Mouse (Mus musculus): ENCODE data around the gene Nudt3.
"Not testable (repeated sequence)": the region's sequence is repeated elsewhere in the genome, so short reads cannot be mapped to it uniquely, and the experiment has no call there.

Nudt3 gene

DNA sequence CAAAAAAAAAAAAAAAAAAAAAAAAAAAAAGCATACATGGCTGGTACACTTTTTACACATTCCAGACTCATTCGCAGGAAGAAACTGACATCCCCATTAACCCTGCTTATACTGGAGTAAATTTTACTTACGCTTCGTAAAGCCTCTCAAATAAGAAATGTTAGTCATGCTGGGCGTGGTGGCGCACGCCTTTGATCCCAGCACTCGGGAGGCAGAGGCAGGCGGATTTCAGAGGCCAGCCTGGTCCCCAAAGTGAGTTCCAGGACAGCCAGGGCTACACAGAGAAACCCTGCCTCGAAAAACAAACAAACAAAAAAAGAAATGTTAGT, 12.2 kb upstream of the Nudt3 start:
- DNase-seq (ENCODE audit: low spot score), result not testable (repeated sequence)

DNA sequence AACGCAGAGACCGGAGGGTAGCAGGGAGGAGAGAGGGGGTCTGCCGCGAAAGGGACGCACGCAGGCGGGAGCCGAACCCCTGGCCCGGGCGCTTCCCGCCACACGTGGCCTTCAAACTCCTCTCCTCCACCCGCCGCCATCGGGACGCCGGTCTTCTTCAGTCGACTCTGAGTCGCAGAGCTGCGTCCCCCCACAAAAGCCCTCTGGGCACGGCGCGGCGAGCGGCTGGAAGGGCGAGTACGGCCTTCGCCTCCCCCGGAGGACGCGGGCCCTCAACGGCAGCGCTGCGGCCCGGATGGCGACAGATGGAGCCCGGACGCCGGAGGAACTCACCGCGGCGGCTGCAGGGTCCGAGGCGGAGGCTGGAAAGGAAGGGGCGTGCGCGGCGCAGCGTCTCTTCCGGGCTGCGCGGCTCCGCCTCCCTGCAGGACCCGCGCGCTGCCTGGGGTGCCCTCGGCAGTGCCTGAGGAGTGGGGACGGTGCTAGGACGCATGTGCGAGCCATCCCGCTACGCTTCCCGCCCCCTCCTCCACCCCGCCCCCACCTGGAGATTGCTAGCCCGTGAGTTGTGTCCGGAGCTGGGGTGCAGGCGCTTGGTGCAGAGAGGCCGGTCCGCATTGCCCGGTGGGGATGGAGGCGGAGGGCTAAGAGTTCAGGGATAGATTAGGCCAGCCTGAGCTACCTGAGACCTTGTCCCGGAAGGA, 11.7 kb upstream of the Nudt3 start, which contains the start of gene RPS10-NUDT3:
TSS of gene RPS10-NUDT3 (minus strand) at position 352 of the 704 bp plus-strand sequence.
- peak; percentile 91 for DNase-seq (ENCODE audit: low spot score)

DNA sequence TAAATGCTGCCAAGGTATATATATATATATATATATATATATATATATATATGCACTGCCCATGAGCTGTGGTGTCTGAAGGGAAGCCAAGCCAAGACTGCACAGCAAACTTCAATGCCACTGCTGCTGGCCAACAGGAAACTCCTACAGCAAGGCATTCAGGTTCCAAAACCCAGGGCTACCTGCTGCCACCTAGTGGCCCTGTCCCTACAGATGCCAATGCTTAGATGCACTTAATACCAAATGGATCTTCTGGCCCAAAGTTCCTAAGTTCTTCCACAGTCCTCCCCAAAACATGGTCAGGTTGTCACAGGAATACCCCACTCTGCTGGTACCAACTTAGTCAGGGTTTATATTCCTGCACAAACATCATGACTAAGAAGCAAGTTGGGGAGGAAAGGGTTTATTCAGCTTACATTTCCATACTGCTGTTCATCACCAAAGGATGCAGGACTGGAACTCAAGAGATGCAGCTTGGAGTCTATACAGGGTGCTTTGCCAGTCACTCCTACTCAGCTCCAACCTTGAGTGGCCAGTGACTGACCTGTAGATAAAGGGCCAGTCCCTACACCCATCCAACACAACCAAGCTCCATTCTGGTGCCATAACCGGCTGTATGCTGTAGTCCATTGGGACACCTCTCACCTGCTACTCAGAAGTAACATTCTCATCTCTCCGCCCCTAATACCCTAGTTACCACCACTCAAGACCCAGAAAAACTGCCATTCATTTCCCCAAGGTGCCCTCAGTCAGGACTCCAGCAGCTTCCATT, 6.1 kb upstream of the Nudt3 start:
- peak; percentile 92 for DNase-seq (ENCODE audit: low spot score)

DNA sequence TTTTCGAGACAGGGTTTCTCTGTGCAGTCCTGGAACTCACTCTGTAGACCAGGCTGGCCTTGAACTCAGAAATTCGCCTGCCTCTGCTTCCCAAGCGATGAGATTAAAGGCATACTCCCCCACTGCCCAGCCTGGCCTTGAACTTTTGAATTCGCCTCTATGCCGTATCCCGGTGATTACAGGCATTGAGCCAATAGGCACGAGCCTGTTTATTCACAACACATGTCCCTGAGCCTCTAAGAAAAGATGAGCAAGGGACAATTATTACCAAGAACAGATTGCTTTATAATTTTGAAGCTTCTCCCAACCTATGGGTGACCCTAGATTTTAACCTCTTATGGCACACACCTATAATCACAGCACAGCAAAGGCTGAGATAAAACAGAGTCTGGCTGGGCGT, 5.1 kb upstream of the Nudt3 start:
- no peak for DNase-seq (ENCODE audit: low spot score)

DNA sequence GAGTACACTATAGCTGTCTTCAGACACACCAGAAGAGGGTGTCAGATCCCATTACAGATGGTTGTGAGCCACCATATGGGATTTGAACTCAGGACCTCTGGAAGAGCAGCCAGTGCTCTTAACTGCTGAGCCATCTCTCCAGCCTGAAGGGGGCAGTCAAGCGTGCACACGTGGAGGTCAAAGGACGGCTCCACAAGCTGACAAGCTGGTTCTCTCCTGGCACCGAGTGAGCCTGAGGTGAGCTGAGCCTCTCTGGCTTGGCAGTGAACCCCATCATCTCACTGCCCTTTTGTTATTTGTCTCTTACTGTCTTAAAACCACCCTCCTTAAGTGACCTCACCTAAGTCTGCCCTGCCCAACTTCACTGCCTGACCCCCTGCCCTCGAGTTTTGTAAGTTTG, 4.2 kb upstream of the Nudt3 start:
- DNase-seq (ENCODE audit: low spot score), result no peak

DNA sequence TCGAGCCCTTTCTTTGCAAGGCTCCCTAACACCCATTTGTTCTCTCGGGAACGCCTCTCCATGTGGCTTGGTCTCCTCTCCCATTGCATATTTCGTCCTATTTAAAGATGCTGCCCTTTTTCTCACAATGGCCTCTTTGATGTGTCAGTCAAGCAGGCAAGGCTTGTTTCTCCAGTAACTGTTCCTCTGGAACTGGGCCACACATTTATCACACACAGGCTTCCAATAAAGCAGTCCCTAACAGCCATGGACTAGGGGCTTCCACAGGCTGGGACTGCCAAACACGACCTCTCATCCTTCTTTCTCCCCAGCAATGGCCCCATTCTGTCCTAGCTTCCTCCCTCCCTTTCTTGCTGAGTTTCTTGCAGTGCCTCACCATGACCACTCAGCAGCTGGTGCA, 3.4 kb upstream of the Nudt3 start:
- no peak for DNase-seq (ENCODE audit: low spot score)

DNA sequence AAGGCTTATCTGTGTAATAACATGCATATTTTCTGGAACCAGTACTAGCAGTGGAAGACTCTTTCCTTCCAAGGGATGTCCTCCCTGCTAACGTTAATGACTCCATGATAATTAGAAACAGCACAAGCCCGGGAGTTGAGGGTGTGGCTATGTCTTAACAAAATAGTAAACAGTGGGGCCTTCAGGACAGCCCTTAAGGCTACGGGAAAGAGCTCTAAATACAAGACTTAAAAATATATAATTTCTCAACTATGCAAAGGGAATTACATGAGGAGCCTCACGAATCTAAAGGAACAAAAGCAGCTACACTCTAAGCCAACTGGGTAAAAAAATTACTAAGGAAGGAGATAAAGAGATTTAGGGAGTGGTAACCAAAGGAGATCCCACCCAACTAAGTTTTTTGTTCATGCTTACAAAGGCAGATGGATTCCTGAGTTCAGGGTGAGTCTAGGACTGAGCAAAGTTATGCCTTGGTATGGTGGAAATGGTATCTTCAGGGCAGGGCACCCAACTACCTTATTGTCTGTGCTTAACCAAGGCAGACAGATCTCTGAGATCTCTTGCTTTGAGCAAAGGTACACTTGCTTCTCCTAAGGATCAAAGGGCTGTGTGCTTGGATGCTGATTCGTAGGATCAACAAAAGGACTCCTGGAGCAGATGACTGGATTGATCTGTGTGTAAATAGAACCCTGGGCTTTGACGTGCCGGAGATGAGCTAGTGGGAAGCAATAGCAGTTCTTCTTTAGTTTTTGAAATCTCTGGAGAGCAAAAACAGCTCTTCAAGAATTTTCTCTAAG, 2.4 kb upstream of the Nudt3 start:
- no peak for DNase-seq (ENCODE audit: low spot score)

DNA sequence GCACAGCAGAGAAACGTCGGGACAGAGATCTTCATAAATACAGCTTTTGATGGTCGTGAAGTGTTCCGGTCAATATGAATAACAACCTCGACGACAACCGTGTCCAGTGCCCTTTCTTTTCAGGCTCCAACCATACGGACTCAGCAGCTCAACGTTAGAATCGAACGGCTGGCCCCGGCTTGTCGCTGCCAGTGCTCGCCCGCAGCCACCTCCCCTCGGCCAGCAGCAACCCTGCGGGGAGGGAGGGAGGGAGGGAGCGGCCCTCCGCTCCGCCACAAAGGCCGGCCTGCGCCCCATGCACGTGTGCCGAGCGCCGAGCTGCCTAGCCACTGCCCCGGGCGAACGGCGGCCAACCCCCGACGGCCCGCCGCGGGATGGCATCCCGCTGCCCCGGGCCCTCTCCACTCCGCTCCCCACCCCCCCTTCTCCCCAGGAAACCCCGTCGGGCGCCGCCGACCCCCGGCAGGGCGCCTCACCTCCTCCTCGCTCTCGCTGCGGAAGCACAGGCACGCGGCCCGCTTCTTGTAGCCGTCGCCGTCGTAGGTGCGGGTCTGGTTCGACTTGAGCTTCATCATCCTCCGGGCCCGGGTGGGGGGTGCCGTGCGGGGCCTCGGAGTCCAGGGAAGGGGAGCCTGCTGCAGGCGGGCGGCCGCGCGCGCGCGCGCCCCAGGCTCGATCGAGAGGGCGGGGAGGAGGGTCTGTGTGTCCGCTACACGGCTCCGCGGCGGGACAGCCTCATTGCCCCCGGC, 510 bp downstream of the Nudt3 start:
- peak; percentile 67 for DNase-seq (ENCODE audit: low spot score)

DNA sequence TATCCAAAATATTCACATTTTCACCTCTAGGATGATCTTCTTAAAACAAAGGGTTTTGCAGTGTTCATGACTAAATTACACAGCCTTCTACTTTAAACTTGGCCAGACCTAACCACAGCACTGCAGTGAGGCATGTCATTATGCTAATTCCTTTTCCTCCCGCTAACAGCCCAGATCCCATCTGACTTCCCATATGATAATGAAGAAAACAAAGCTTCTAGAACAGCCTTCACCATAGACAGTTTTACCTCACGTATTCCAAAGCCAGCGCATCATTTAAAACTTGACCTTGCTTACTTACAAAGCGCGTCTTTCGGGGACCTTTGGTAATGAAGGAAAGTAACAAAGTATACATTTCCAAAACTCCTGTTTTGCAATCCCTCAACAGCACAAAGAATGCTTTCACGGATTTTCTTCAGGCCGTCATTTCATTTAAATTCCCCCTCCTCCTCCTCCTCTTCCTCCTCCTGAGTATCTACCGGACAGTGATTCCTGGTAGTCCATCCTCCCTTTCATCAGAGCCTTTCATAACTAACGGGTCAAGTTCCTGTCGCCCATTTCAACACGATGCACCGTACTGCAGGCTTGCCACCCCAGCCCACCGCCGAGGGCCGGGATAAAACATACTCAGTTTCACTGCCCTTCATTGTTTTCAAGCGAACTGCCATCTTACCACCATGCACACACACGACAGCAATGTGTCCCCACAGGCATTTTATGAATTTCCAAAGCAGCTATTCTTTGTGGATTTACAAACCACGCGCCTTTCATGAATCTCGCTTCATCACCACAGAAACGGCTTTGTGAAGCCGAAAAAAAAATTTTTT, 1.4 kb downstream of the Nudt3 start:
- no peak for DNase-seq (ENCODE audit: low spot score)

DNA sequence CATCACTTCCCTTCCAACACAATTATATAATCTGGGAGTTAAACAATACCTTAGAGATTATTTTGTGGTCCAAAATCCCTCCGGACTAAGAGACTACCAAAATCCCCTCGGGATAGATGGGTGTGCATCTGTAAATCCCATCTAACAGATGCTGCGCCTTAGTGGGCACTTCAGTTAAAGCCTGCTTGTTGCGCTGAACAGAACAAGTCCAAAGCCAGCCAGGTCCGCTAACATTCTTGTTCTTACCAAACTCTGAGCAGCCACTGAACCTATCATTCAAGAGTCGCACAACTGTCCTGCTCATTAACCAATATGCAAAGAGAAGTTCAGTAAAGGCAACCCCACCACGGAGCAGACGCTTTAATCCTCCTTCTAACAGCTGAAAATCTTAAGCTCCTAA, 2.1 kb downstream of the Nudt3 start:
- DNase-seq (ENCODE audit: low spot score), result no peak

DNA sequence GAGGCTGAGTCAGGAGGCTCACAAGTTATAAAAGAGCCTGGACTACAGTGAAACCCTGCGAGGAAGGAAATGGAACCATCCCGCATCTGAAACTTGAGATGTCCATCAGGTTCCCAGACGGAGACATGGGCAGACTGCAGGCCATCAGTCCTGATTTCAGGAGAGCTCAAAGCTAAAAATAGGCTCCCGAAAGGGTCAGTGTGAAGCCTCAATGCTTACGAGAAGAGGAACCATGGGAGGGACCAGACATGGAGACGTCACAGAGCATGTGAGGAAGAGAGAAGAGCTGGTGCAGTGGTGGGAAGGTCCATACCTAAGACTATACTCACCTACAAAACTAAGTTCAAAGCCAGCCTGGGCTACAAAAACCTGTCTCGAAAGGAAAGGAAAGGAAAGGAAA, 7.9 kb downstream of the Nudt3 start:
- DNase-seq (ENCODE audit: low spot score), result no peak

DNA sequence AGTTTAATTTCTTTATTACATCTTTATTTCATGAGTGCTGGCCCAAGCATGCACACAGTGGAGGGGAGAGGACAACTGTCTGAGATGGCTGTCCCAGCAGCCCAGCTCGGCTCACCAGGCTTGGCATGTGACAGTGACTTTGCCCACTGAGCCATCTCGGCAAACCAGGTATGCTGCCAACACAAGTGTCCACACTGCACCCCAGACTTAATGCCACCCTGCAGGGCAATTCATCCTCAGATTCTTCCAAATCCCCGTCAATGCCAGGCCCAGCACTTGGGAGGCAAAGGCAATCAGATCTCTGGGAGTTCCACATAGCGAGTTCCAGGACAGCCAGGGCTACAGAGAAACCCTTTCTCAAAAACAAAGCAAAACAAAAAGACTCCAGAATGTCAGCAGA, 10.3 kb downstream of the Nudt3 start:
- no peak for DNase-seq (ENCODE audit: low spot score)

DNA sequence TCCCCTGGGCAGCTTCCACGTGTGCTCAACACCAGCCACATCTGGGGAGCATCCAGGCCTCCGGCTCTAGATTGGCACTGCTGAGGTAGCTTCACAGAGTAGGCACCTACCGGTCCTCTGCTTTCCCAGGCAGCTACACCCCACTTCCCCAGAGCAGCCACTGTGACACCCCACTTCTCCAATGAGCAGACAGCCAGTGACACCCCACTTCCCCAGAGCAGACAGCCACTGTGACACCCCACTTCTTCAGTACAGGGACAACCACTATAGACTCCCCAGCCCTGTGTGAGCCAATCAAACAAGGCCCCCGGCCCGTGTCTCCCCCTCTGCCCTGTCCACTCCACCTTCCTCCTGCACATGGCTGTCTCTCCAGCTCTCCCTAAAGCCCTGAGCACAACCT, 11.3 kb downstream of the Nudt3 start:
- no peak for DNase-seq (ENCODE audit: low spot score)

DNA sequence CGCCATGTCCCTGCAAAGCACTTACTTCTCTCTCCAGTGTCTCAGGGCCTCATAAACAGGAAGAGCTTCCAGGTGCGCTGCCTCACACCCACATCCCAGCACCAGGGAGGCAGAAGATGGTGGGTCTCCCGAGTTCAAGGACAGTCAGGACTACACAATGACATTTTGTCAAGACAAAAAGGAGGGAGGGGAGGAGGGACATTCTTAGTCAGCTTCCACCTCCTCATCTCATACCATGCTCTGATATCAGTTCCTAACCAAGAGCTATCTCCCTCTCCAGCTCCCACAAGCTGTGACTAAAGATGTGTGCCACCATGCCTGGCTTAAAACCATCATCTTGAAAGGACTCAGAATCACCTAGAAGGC, 11.8 kb downstream of the Nudt3 start:
- DNase-seq (ENCODE audit: low spot score), result no peak

DNA sequence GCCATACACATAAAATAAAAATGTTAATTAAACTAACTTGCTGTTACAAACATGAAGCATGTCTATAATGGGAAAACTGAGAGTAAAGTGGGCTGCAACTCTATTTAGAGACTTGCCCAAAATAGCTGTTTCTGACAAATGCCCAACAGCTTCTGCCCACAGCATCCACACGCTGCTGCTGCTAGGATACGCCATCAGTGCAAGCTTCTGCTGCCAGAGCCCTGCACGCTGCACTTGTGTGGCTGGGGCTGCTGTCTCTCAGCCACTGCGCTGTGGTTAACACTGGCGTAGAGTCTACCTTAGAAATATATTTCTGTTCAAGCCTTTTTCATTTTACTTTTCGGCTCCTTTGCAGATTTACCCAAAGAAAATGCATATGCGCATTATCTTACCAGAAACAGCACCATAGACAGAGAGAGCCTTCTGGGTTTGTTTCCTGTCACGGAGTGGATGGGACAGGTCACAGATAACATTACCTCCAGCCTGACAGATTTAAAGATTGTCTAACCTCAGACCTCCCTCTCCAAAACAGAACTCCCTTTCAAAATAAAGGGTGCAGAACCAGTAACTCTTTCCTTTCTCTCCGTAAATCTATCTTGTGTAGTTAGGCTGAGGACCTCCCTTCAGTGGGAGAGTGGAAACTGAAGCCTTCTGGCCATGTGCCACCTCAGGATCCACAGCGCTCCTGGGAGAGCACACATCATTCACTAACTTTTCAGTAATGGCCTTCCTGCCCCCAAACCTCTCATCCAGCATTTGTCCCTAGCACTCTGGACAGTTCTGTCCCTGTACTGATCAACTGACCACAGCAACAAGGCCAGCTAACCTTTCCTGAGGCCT, 12.4 kb downstream of the Nudt3 start:
- DNase-seq (ENCODE audit: low spot score), result no peak

DNA sequence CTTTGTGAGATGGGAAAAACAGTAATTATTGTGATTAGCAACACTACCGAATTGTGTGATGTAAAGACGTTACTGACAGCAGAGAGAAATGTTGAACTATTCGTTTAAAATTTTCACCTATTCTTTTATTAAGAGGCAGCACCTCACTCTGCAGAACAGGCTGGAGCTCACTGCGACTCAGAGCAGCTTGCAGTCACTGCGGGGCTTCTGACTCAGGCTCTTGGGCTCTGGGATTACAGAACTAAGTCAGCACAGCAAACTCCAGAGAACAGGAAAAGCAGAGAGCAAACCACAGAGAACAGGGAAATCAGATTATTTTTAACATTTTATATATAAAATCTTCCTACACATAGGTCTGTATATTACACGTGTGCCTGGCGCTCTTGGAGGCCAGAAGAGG, 13.7 kb downstream of the Nudt3 start:
- no peak for DNase-seq (ENCODE audit: low spot score)

DNA sequence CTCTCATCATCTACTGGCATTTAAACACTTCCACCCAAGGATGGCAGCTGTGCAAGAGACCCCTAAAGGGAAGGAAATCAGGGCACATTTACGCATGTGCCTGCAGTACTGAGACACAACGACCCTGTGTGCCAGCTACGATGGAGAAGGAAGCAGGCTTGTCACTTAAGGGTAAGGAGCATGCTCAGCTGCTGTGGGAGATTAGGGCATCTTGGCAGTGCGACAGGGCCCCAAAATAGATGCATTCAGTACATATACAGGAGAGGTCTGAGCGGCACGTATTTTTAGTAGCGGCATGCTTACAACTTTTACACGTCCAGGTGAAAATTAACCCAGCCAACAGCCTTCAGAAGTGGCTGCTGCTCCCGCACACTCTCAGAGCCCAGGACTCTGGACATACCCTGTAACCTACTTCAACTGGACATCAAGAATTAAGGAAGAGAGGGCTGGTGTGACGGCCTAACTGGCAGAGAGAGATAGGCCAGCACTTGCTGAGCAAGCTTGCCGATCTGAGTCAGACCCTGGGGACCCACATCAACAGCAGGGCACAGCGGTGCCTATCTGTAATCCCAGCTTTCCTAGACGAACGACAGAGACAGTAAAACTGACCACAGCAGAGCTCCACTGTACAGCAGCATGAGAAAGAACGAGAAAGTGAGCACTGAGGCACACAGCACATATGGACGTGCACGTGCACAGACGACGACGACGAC, 19.6 kb downstream of the Nudt3 start:
- DNase-seq (ENCODE audit: low spot score), result no peak

DNA sequence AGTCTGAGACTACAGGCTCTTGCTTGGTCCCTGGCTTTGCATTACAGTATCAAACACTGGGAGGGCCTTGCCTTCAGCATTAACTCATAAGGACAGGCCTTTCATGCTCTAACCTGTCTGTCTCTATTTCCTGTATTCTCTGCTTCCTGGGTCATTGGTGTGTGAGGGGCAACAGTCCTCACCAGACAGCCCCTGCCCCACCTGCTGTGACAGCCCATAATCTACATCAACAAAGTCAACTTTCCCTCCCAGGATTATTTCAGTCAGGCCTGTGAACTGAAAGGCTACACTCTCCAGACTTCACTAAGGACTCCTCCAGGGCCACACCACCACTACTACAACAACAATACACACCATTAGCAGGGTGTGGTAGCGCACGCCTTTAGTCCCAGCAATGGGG, 20.3 kb downstream of the Nudt3 start:
- no peak for DNase-seq (ENCODE audit: low spot score)

DNA sequence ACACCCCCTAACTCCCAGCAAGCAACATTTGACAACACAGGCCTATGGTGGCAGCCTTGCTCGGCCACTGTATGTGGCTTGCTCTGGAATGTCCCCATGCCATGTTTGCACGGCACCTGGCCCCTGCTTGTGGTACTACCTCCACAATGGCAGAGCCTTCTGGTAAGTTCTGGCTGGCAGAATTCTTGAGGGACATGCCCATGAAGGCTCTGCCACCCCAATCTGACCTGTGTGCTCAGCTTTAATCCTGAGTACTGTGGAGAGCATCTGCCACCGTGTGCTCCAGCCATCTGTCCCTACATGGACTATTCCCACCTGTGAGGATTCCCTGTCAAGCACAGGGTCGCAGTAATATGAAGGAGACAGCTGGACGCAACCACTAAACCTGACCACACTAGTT, 22.4 kb downstream of the Nudt3 start:
- no peak for DNase-seq (ENCODE audit: low spot score)

DNA sequence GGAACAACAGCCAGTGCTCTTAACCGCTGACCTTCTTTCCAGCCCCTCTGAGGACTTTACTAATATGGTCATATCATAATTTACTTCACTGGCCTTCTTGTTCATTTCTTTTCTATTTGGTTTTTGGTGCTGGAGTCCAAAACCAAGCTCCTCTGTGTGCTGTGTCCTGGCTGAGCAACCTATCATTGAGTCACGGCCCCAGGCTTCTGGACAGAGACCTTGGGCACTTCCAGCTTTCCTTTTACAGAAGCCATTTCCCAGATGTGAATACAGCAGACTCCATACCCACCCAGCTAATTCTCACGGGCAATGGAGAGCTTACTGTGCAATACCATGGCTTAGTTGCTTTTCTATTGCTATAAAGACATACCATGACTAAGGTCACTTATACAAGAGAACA, 23.0 kb downstream of the Nudt3 start:
- DNase-seq (ENCODE audit: low spot score), result no peak
